Mouse (Mus musculus) CH12.LX (cell line): ENCODE measurements at regions not wholly inside any gene's neighbourhood (a gene's known extent, or its start where the extent isn't known, plus 50 kb on each side); places are given as distances from the start of the nearest gene placed in this dataset.

Source experiments
- DNase-seq: peaks from one replicate; pipeline ENCODE4 v3.0.0-alpha.2; 2013; ENCODE audit errors: extremely low read depth
- H3K27ac ChIP-seq: 2 replicates; pipeline ENCODE4 v1.5.1; 2012; ENCODE audit warnings: low read depth, mild to moderate bottlenecking, control low read depth, moderate library complexity; ENCODE audit not compliant: insufficient read depth
- H3K27me3 ChIP-seq: replicated peaks from 2 replicates; pipeline ENCODE3; 2012; ENCODE audit warnings: inconsistent platforms
- H3K36me3 ChIP-seq, 2 experiments: replicated peaks in 1 of 2; 2 replicates each; pipeline versions ENCODE3 to v1.6.1; 2012; ENCODE audit warnings: inconsistent platforms in 1 of 2, low read length in 1 of 2, mild to moderate bottlenecking in 1 of 2, mixed read lengths in 1 of 2, moderate library complexity in 1 of 2; ENCODE audit not compliant: control insufficient read depth in 1 of 2, insufficient read depth in 1 of 2
- H3K4me1 ChIP-seq, 2 experiments: 2 replicates each; pipeline ENCODE4 v1.6.1; 2012; ENCODE audit warnings: inconsistent platforms in 1 of 2, moderate library complexity in 1 of 2; ENCODE audit not compliant: insufficient read depth in 2 of 2, control insufficient read depth in 1 of 2
- H3K4me2 ChIP-seq: 2 replicates; pipeline ENCODE4 v1.6.1; 2012; ENCODE audit warnings: low read depth, mild to moderate bottlenecking, control low read depth; ENCODE audit not compliant: poor library complexity, insufficient read depth, severe bottlenecking
- H3K4me3 ChIP-seq, 3 experiments: fragments of 150-350 bp in 1 of 3; sonication (generic) in 1 of 3; replicated peaks in 1 of 3; 2 replicates each; pipeline versions ENCODE3 to v1.5.1; 2011 to 2012; ENCODE audit warnings: low read depth in 2 of 3, low read length in 2 of 3, mild to moderate bottlenecking in 2 of 3, moderate library complexity in 2 of 3, control low read depth in 1 of 3, improper control_type of control experiment in 1 of 3, inconsistent platforms in 1 of 3, mixed read lengths in 1 of 3; ENCODE audit not compliant: poor library complexity in 1 of 3
- H3K79me2 ChIP-seq: replicated peaks from 2 replicates; pipeline ENCODE4 v1.6.1; 2012; ENCODE audit warnings: mild to moderate bottlenecking, moderate library complexity; ENCODE audit not compliant: control insufficient read depth, poor library complexity, insufficient read depth, severe bottlenecking; ENCODE audit errors: extremely low read depth
- H3K9ac ChIP-seq: 2 replicates; pipeline ENCODE4 v1.6.1; 2012; ENCODE audit warnings: low read depth, mild to moderate bottlenecking, control low read depth, moderate library complexity; ENCODE audit not compliant: insufficient read depth
- H3K9me3 ChIP-seq: replicated peaks from 2 replicates; pipeline ENCODE3; 2012; ENCODE audit warnings: low read length, inconsistent platforms, mixed read lengths
- CHD1 ChIP-seq: IDR thresholded peaks from 2 replicates; pipeline ENCODE4 v1.6.1; 2012; ENCODE audit warnings: low read depth, low read length, improper control_type of control experiment, inconsistent platforms
- CHD2 ChIP-seq: IDR thresholded peaks from 2 replicates; pipeline ENCODE4 v1.6.1; 2011; ENCODE audit warnings: low read length, improper control_type of control experiment
- CTCF ChIP-seq, 2 experiments: IDR thresholded peaks in 1 of 2; conservative IDR thresholded peaks in 1 of 2; 2 replicates each; pipeline ENCODE4 v1.5.1; 2011 to 2012; ENCODE audit warnings: low read depth in 2 of 2, low read length in 2 of 2, improper control_type of control experiment in 1 of 2, inconsistent platforms in 1 of 2, mild to moderate bottlenecking in 1 of 2, moderate library complexity in 1 of 2
- E2F4 ChIP-seq: IDR thresholded peaks from 2 replicates; pipeline ENCODE4 v1.6.1; 2011; ENCODE audit warnings: low read depth, low read length, improper control_type of control experiment; ENCODE audit not compliant: insufficient replicate concordance
- JUN ChIP-seq: IDR thresholded peaks from 2 replicates; pipeline ENCODE4 v1.6.1; 2011; ENCODE audit warnings: low read depth, mild to moderate bottlenecking, low read length, improper control_type of control experiment, moderate library complexity; ENCODE audit not compliant: insufficient read depth
- JUND ChIP-seq: conservative IDR thresholded peaks from 2 replicates; pipeline ENCODE4 v1.6.1; 2011; ENCODE audit warnings: low read depth, low read length, improper control_type of control experiment
- MYC ChIP-seq: IDR thresholded peaks from 2 replicates; pipeline ENCODE4 v1.6.1; 2011; ENCODE audit warnings: low read depth, mild to moderate bottlenecking, improper control_type of control experiment, low read length
- NELFE ChIP-seq: IDR thresholded peaks from 2 replicates; pipeline ENCODE4 v1.6.1; 2011; ENCODE audit warnings: low read depth, low read length, improper control_type of control experiment
- PAX5 ChIP-seq: IDR thresholded peaks from 2 replicates; pipeline ENCODE4 v1.6.1; 2012; ENCODE audit warnings: low read length, inconsistent platforms, mixed read lengths
- POLR2AphosphoS2 ChIP-seq: IDR thresholded peaks from 2 replicates; pipeline ENCODE4 v1.6.1; 2011; ENCODE audit warnings: low read depth, low read length, improper control_type of control experiment
- RAD21 ChIP-seq: IDR thresholded peaks from 2 replicates; pipeline ENCODE4 v1.6.1; 2011; ENCODE audit warnings: low read depth, mild to moderate bottlenecking, low read length, improper control_type of control experiment, moderate library complexity
- USF1 ChIP-seq: IDR thresholded peaks from 2 replicates; pipeline ENCODE4 v1.6.1; 2014; ENCODE audit warnings: low read depth, mild to moderate bottlenecking, inconsistent platforms, low read length, improper control_type of control experiment
- USF2 ChIP-seq: conservative IDR thresholded peaks from 2 replicates; pipeline ENCODE4 v1.6.1; 2011; ENCODE audit warnings: low read depth, low read length, improper control_type of control experiment
- ZMIZ1 ChIP-seq: IDR thresholded peaks from 2 replicates; pipeline ENCODE4 v1.6.1; 2012; ENCODE audit warnings: low read depth, mild to moderate bottlenecking, inconsistent platforms, low read length, improper control_type of control experiment
- dilution Hi-C: fragments of 300-500 bp; cut with MboI; formaldehyde crosslinking; loops from 2 replicates; pipeline ENCODE4 v1.14.3; 2020; ENCODE audit warnings: low sequenced_read_pairs; ENCODE audit not compliant: extremely low pct_unique_long_range_greater_than_20kb, extremely low pct_ligation_motif_present
- in situ Hi-C: fragments of 300-500 bp; cut with MboI; formaldehyde crosslinking; loops from 3 replicates; pipeline ENCODE4 v1.14.3; 2019; ENCODE audit warnings: low sequenced_read_pairs, low pct_ligation_motif_present, low pct_unique_long_range_greater_than_20kb, mixed read lengths

DNA sequence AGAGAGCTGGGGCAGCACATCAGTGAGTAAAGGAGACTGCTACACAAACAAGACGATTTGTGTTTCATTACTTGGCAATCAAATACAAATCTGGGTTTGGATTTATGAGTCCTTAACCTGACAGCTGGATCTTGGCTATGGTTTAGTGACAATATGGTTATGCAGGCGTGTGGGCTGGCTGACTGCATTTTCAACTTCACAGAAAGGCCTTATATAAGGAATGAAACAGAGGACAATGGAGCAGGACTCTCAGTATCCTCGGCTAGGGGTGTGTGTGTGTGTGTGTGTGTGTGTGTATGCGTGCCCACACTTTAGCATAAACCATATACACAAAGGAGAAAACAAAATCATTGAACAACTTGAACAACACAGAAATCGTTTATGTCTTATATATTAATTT is 512.6 kb downstream of the Pla2g4a start:
- Histone ChIP-seq H3K79me2 (0 out of 2 replicates have a peak, but pooled peaks cover 2% of the 10 kb centered on the region), H3K4me2 (no peak overlapping the region), H3K27ac (no peak overlapping the region), H3K4me1 (no peaks in the 10 kb centered on the region), H3K27me3 (no peaks in the 10 kb centered on the region), H3K9ac (no peak overlapping the region), H3K9me3 (peaks cover 8% of the 10 kb centered on the region), H3K36me3 (no peaks in the 10 kb centered on the region), H3K4me3 (no peak overlapping the region)
- in situ Hi-C loops (no loop called here), dilution Hi-C loops (no loop called here)
- no peak for TF ChIP-seq CHD2
- no peak for TF ChIP-seq JUN
- no peak for TF ChIP-seq USF1
- TF ChIP-seq RAD21, result no peak
- no peak for TF ChIP-seq CHD1
- no peak for TF ChIP-seq POLR2AphosphoS2
- DNase-seq, result no peak

DNA sequence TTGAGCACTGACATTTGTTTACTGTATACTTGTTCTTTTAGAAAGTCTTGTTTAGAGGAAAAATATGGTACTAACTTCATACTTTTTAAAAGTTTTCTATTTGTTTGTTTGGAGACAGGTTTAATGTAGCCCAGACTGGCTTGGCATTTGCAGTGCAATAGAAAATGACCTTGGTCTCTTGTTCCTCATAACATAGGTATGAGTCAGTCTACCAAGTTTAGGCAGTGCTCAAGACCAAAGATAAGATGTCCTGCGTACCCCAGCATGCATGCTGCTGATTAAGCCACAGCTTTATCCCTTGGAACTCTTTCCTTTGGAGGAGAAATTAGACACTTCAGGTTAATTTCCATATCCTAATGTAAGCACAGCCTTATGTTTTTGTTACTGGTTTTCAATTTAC is 550.1 kb downstream of the Pla2g4a start:
- Histone ChIP-seq H3K4me2 (no peak overlapping the region), H3K4me1 (no peaks in the 10 kb centered on the region), H3K9ac (no peak overlapping the region), H3K27ac (no peak overlapping the region), H3K27me3 (no peaks in the 10 kb centered on the region), H3K36me3 (no peaks in the 10 kb centered on the region), H3K9me3 (no peaks in the 10 kb centered on the region), H3K79me2 (no peaks in the 10 kb centered on the region), H3K4me3 (no peak overlapping the region)
- in situ Hi-C loops, result no loop called here
- dilution Hi-C loops, result no loop called here
- no peak for DNase-seq
- TF ChIP-seq CTCF (conservative IDR thresholded peaks at IDR 0.05 in 1 of 2, IDR thresholded peaks at IDR 0.05 in 1 of 2; ENCODE audit: low read depth in 2 of 2, low read length in 2 of 2), result no peak
- no peak for TF ChIP-seq E2F4
- no peak for TF ChIP-seq MYC
- no peak for TF ChIP-seq PAX5

DNA sequence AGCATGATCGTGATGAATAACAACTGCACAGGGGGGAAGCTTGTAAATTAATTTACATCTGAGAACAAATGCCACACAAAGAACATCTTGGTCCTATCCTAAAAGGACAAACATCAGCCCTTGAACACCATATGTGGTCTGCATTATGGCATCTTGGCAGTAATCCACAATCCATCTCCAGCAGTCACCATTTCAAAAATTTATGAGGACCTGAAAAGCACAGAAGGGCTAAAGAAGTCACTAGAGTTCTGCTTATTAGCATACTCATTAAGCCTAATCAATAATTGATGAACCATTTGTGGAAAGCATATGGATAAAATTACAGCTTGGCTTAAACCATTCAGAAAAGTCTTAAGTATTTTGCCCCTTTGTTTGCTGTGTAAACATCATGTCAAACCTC is 555.7 kb downstream of the Pla2g4a start:
- Histone ChIP-seq H3K4me3 (no peak overlapping the region), H3K9ac (no peak overlapping the region), H3K79me2 (no peaks in the 10 kb centered on the region), H3K4me2 (no peak overlapping the region), H3K9me3 (peaks cover 2% of the 10 kb centered on the region), H3K27me3 (no peaks in the 10 kb centered on the region), H3K27ac (no peak overlapping the region), H3K36me3 (no peaks in the 10 kb centered on the region), H3K4me1 (no peaks in the 10 kb centered on the region)
- dilution Hi-C loops (no loop called here), in situ Hi-C loops (no loop called here)
- no peak for DNase-seq
- no peak for TF ChIP-seq ZMIZ1
- TF ChIP-seq CHD1, result no peak
- no peak for TF ChIP-seq PAX5
- TF ChIP-seq NELFE, result no peak
- no peak for TF ChIP-seq POLR2AphosphoS2
- no peak for TF ChIP-seq JUND
- TF ChIP-seq USF2, result no peak
